Mouse (Mus musculus) erythroblast, embryonic 14.5 days (primary cell): ENCODE measurements around the gene Cela3b.

ENCODE experiments used
- GATA1 ChIP-seq: IDR thresholded peaks from 2 replicates; pipeline ENCODE4 v1.6.1; 2012; ENCODE audit warnings: low read length, inconsistent platforms, mixed read lengths
- TAL1 ChIP-seq: IDR thresholded peaks from 3 replicates; pipeline ENCODE4 v1.6.1; 2012; ENCODE audit warnings: low read length, inconsistent platforms, mixed read lengths

DNA sequence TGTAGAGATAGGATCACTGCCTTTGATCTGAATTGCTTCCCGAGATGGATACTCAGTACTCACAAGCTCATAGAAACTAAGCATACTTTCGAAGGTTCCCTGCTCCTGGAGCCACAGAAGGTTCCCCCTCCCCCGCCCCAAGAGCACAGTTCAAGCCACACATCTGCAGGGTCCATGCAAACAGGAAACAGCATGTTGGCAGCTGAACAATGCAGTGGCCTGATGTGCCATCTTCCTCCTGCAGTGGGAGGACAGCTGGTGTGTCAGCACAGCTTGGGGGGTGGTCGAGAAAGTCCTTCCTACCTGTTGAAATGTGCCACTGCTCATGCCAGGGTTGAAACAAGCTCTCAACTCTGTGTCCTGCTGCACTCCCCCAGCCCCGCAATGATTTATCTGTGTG is 28.5 kb upstream of the Cela3b start:
- TF ChIP-seq GATA1 (no peak), TAL1 (no peak)
